Mouse (Mus musculus) embryo, embryonic 11 days (tissue): ENCODE results near the gene Elob.
A peak's percentile ranks its signal among the peaks of the same experiment; 100 is the strongest.

Experiments used
- DNase-seq: peaks from one replicate; pipeline ENCODE4 v3.0.0-alpha.2; 2015

Elob gene

GRCm38 (mm10) chr17:23829064-23829619 lies at the start of gene Elob:
Gene Elob, minus strand, starts transcription at chr17:23829136.
- peak; percentile 95 for DNase-seq

GRCm38 (mm10) chr17:23877166-23877565 lies 48.2 kb upstream of the Elob start:
- DNase-seq, result no peak

GRCm38 (mm10) chr17:23876741-23877140 lies 47.8 kb upstream of the Elob start:
- DNase-seq, result no peak

- DNase-seq, result peak; percentile 75
Observed at GRCm38 (mm10) chr17:23873884-23874856, 45.2 kb upstream of the Elob start.

GRCm38 (mm10) chr17:23868513-23868912 lies 39.6 kb upstream of the Elob start:
- DNase-seq, result no peak

DNA sequence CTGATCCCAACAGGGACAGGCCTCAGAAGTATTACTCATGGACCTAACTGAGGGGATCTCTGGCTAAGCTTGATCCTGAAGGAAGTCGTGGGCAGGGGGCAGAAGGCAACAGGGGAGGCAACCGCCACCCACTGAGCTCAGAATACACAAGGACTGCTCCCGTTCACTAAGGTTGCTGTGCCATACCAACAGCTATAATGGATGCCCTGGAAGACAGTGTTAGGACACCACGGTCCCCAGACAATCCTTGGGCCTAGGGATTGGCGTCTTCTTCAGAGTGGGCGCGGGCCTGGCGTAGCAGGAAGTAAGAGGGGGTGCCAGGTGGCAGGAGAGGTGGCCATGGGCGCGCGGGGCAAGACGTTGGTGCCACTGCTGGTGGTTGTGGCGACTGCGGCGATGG lies 38.8 kb upstream of the Elob start, which contains the start of gene Prss21:
Gene Prss21, plus strand, starts transcription at position 301 of the 400 bp plus-strand sequence.
- no peak for DNase-seq

DNA sequence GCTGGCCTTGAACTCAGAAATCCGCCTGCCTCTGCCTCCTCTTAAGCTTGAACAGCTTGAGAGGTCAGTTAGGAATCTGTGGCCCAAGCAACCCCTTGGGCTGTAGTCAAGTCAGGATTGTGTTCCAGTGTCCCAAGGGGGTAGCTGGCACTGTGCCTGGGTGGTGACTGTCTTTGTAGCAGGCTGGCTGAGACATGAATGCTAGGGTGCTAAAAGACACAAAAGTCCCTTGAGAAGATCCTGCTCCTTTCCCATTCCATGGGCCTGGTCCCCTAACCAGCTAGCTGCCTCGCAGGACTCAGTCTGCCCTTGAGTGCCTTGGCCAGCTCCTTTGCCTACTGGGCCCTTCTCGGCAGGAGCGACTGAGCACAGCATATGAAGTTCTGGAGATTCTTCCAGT lies 34.0 kb upstream of the Elob start:
- no peak for DNase-seq

DNA sequence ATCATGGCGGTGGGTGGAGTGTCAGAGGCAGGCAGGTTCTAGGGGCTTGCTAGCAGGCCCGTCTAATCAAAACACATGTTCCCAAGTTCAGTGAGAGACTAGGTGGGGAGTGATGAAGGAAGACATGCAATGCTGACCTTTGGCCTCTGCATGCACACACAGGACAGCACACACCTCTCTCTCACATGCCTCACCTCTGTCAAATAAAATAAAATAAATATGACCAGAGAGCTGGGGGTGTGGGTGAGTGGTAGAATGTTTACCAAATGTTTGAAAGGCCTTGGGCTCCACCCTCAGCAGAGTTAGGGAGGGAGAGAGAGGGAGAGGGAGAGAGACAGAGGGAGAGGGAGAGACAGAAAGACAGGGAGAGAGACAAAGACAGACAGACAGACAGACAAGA lies 29.0 kb upstream of the Elob start:
- no peak for DNase-seq

GRCm38 (mm10) chr17:23857193-23857592 lies 28.3 kb upstream of the Elob start:
- DNase-seq, result no peak

- no peak for DNase-seq
Observed at GRCm38 (mm10) chr17:23854229-23854765, 25.4 kb upstream of the Elob start.

GRCm38 (mm10) chr17:23853292-23853691 lies 24.4 kb upstream of the Elob start:
- peak; percentile 70 for DNase-seq

DNA sequence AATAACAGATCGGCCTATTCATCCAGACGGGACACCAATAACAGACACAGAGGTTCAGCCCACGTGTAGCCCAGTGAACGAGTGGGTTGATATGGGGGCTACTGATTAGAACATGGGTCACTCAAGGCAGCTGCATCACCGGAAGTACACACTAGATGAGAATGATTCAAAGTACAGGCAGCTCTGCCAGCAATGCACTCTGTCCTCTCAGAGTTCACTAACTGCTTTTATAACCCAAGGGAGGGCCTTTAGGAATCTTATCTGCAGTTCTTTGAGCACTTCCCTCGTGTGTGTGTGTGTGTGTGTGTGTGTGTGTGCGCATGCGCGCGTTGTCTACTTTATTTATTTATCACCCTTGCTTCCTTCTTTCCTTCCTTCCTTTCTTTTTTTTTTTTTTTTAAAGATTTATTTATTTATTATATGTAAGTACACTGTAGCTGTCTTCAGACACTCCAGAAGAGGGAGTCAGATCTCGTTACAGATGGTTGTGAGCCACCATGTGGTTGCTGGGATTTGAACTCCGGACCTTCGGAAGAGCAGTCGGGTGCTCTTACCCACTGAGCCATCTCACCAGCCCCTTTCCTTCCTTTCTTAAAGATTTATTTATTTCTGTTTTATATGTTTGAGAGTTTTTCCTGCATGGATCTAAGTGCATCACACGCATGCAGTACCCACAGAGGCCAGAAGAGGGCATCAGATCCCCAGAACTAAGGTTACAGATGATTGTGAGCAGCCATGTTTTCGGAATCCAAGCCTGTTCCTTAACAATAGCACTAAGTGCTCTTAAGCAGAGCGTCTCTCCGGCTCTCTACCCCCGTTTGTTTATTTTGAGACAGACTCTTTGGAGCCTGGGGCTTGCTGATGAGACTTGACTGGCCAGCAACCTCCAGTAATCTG lies 22.2 kb upstream of the Elob start:
- peak; percentile 76 for DNase-seq

GRCm38 (mm10) chr17:23850028-23850427 lies 21.1 kb upstream of the Elob start:
- no peak for DNase-seq

GRCm38 (mm10) chr17:23843812-23844273 lies 14.9 kb upstream of the Elob start, which contains the start of the genes Prss32 and Prss41:
Gene Prss32, plus strand, starts transcription at chr17:23843855.
Gene Prss41, minus strand, starts transcription at chr17:23844172.
- DNase-seq, result peak; percentile 74

- peak; percentile 25 for DNase-seq
Observed at GRCm38 (mm10) chr17:23843141-23843811, 14.3 kb upstream of the Elob start.

DNA sequence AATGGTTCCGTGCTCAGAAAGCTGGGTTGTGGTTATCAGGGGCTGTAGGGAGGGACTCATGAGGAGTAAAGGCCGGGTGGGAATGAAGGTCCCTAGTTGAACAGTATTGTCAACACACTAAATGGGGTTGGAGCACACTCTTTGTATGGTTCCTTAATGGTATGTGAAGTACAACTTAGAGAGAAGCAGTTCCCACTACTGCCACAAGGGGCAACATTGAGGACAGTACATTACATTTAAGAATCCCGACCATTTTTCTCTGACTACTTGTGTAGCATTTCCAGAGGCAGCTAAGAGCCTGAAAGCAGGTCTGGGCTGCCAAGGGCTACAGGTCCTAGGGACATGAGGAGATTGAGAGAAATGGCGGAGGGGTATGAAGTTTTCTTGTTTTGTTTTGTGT lies 12.2 kb upstream of the Elob start:
- peak; percentile 82 for DNase-seq

DNA sequence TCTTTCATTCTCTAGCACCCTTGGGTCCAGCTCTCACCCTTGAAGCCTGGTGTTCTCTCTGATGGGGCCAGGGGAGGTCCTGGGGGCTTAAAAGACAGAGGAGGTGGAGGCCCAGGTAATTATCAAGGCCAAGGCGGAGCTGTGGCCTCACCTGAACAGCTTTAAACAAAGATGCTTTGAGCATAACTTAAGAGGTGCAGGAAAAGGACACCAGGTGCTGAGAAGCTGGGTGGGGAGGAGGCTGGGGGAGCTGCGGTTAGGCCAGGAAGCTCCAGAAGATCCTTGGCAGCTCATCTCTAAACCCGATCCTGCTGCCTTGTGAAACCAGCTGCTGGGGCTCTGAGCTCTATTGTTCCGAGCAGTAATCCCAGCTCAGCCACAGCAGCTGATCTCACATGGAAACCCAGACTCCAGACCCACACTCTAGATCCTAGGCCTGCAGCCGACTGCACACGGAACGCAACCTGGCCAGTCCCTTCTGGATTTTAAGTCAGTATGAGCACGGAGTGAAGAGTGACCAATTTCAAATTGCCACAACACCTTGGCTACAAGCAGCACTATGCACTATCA lies 7.2 kb upstream of the Elob start, which contains the start of gene Prss33:
Gene Prss33, minus strand, starts transcription at position 51 of the 570 bp plus-strand sequence.
- no peak for DNase-seq

- no peak for DNase-seq
Observed at GRCm38 (mm10) chr17:23831201-23831600, 2.3 kb upstream of the Elob start.

GRCm38 (mm10) chr17:23828271-23829001 lies 500 bp downstream of the Elob start:
- DNase-seq, result peak; percentile 75

GRCm38 (mm10) chr17:23825591-23825990 lies 3.3 kb downstream of the Elob start:
- no peak for DNase-seq

DNA sequence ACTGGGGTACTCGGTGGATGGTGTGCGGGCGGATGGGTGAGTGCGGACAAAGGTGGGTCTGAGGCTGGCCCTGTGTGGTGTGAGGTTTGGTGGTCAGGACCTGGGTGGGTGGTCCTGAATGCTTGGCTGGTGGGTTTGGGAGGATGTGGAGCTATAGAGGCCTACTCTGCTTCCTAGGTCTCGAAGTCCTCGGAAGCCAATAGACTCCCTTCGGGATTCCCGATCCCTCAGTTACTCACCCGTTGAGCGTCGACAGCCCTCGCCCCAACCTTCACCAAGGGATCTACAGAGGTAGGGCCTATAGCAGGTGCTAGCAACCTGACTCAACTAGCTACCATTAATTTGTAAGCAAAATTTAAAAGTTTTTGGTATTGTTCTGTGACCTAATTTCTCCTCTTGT lies 5.3 kb downstream of the Elob start:
- DNase-seq, result no peak
